Mouse (Mus musculus): ENCODE data around the gene Kcng1. TPM values are rescaled to one million over a fixed set of nuclear protein-coding genes. Genes with fewer than 3 reads are reported as not detected.

Kcng1 gene
- polyA plus RNA-seq, 1 experiment, result not detected

DNA sequence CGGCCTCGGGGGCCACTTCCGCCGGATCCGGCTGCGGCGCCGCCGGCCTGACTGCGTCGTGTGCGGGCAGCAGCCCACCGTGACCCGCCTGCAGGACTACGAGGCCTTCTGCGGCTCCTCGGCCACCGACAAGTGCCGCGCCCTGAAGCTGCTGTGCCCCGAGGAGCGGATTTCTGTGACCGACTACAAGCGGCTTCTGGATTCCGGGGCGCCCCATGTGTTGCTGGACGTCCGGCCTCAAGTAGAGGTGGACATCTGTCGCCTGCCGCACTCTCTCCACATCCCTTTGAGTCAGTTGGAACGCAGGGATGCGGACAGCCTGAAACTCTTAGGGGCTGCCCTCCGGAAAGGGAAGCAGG lies 50.1 kb downstream of the Kcng1 start:
- WGBS, result 67% methylated on average over 33 of the region's 33 CpGs
- Histone ChIP-seq H3K27ac (ENCODE audit: insufficient read depth, low read depth, low read length) (no peak overlapping the region), H3K4me1 (ENCODE audit: control insufficient read depth, insufficient read depth, low read length) (peaks cover 16% of the 10 kb centered on the region), H3K4me3 (ENCODE audit: insufficient read depth, low read depth, low read length) (peak overlapping the region; percentile 65)
- TF ChIP-seq CTCF (IDR thresholded peaks at IDR 0.05; ENCODE audit: insufficient read depth, low read depth, low read length), result no peak
- TF ChIP-seq POLR2A (IDR thresholded peaks at IDR 0.05; ENCODE audit: insufficient read depth, low read depth, low read length), result no peak

DNA sequence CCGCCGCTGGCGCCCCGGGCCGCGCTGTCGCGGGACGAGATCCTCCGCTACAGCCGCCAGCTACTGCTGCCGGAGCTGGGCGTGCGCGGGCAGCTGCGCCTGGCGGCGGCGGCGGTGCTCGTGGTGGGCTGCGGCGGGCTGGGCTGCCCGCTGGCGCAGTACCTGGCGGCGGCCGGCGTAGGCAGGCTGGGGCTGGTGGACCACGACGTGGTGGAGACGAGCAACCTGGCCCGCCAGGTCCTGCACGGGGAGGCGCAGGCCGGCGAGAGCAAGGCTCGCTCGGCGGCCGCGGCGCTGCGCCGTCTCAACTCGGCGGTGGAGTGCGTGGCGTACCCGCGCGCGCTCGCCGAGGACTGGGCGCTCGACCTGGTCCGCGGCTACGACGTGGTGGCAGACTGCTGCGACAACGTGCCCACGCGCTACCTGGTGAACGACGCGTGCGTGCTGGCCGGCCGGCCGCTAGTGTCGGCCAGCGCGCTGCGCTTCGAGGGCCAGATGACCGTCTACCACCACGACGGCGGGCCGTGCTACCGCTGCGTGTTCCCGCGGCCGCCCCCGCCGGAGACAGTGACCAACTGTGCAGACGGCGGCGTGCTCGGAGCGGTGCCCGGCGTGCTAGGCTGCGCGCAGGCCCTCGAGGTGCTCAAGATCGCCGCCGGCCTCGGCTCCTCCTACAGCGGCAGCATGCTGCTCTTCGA lies 50.6 kb downstream of the Kcng1 start:
- 2% methylated on average over 105 of the region's 105 CpGs for WGBS

DNA sequence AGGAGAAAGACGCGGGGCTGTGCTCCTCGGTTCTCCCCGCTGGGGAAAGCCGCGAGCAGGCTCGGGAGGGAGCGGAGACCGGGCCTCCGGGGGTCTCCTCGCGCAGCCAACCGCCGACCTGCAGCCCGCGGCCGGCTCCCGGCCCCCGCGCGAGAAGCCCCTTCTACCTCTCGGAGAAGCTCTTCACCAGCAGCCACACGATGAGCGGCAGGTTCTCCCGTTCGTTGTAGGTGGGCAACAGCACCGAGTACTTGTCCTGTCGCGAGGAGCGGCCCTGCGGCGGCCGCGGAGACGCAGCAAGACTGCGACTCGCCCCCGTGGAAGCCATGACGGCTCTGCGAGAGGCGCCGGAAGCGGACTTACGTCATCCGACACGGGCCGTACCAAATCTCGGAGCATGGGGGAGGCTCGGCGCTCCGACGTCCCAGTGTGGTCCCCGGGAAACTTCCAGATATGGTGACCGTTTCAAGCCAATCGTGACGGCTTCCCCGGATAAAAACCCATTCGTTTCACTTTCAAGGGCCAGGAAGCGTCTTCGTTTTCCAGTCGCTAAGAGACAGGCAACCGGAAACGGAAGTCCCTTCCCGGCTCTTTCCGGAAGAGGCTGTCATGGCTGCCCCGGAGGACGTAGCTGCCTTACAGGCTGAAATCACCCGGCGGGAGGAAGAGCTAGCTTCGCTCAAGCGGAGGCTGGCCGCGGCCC lies 51.4 kb downstream of the Kcng1 start, which contains the start of the genes Gm20716, Dpm1 and Mocs3:
Gene Gm20716 (minus strand): TSS at position 339 of the 703 bp plus-strand sequence.
Gene Dpm1 (minus strand): TSS at position 566 of the 703 bp plus-strand sequence.
Gene Mocs3 (plus strand): TSS at position 597 of the 703 bp plus-strand sequence.
- under 1% methylated on average over 73 of the region's 73 CpGs for WGBS
- Histone ChIP-seq H3K4me3 (ENCODE audit: insufficient read depth, low read depth, low read length) (peak within 1 kb of the TSS; percentile 65), H3K27ac (ENCODE audit: insufficient read depth, low read depth, low read length) (peak within 1 kb of the TSS; percentile 98)

More for the DNA sequence above, 50.6 kb downstream of the Kcng1 start:
- Histone ChIP-seq H3K27ac (ENCODE audit: insufficient read depth, low read depth, low read length) (peak overlapping the region; percentile 98; the same call in 1 of the 2 replicates), H3K4me3 (ENCODE audit: insufficient read depth, low read depth, low read length) (peak overlapping the region; percentile 65), H3K4me1 (ENCODE audit: control insufficient read depth, insufficient read depth, low read length) (peaks cover 16% of the 10 kb centered on the region)
- TF ChIP-seq CTCF (IDR thresholded peaks at IDR 0.05; ENCODE audit: insufficient read depth, low read depth, low read length) (no peak), POLR2A (IDR thresholded peaks at IDR 0.05; ENCODE audit: insufficient read depth, low read depth, low read length) (no peak)

DNA sequence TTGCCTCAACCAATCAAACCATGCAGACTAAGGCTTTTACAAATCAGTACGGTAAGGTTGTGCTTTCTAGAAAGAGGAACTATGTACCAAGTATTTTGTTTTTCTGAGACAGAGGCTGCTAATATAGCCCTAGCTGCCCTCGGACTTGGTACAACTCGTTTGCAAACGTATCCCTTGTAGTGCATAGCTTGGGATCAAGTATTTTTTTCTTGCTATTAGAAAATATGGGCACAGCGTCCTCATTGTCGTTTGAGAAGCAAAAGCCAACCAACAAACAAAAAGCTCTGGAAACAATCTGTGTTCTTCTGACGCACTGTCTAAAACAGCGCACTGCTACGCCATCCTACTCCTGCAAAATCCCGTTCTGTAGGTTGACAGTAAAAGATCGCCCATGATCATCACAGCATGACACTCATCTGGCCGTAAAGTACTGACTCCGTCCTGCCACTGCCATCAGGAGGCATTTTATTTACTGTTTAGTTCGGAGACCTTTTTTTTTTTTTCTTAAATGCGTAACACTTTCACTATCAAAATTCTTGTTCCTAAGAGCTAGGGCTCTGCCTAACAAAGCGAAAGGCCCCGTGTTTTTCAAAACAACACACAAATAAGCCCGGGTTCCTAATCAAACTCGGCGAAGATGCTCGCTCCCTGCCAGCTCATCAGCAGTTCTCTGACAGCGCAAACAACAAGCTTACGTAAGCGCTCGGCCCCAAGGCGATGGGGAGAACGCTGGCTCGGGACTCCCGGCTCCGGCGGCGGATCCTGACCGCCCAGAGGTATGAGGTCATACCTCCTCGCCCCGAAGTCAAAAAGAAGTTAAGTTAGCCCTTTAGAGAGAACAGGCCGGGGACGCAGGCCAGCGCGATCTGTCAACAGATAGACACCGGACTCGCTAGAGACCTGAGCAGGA lies 52.2 kb downstream of the Kcng1 start:
- peaks cover 16% of the 10 kb centered on the region for H3K4me1 ChIP-seq (ENCODE audit: control insufficient read depth, insufficient read depth, low read length)
- H3K27ac ChIP-seq (ENCODE audit: insufficient read depth, low read depth, low read length), result peak overlapping the region; percentile 98; the same call in 1 of the 2 replicates
- peak overlapping the region; percentile 65 for H3K4me3 ChIP-seq (ENCODE audit: insufficient read depth, low read depth, low read length)
- no peak for TF ChIP-seq CTCF (IDR thresholded peaks at IDR 0.05; ENCODE audit: insufficient read depth, low read depth, low read length)
- TF ChIP-seq POLR2A (IDR thresholded peaks at IDR 0.05; ENCODE audit: insufficient read depth, low read depth, low read length), result no peak
- WGBS, result 16% methylated on average over 41 of the region's 41 CpGs

More for the DNA sequence above, 51.4 kb downstream of the Kcng1 start, which contains the start of the genes Gm20716, Dpm1 and Mocs3:
- peak; percentile 83 for TF ChIP-seq POLR2A (IDR thresholded peaks at IDR 0.05; ENCODE audit: insufficient read depth, low read depth, low read length)
- TF ChIP-seq CTCF (IDR thresholded peaks at IDR 0.05; ENCODE audit: insufficient read depth, low read depth, low read length), result no peak
- peaks cover 16% of the 10 kb centered on the region for H3K4me1 ChIP-seq (ENCODE audit: control insufficient read depth, insufficient read depth, low read length)

DNA sequence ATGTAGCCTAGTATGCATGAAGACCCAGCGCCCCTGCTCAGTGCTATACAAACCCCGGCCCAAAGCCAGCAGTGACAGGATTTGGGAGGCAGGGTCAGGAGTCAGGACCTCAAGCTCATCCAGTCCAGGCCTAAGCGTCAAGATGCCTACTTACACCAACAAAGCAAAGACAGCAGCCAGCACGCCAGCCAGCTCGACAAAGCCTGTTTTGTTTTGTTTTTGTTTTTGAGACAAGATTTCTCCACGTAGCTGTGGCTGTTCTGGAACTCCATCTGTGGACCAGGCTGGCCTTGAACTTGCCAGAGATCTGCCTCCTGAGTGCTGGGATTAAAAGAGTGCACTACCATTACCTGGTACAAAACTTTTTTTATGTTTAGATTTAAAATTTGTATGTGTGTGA lies 58.2 kb downstream of the Kcng1 start:
- WGBS, result 79% methylated on average over 6 of the region's 6 CpGs
- Histone ChIP-seq H3K4me1 (ENCODE audit: control insufficient read depth, insufficient read depth, low read length) (no peaks in the 10 kb centered on the region), H3K27ac (ENCODE audit: insufficient read depth, low read depth, low read length) (no peak overlapping the region), H3K4me3 (ENCODE audit: insufficient read depth, low read depth, low read length) (no peak overlapping the region)
- no peak for TF ChIP-seq POLR2A (IDR thresholded peaks at IDR 0.05; ENCODE audit: insufficient read depth, low read depth, low read length)

DNA sequence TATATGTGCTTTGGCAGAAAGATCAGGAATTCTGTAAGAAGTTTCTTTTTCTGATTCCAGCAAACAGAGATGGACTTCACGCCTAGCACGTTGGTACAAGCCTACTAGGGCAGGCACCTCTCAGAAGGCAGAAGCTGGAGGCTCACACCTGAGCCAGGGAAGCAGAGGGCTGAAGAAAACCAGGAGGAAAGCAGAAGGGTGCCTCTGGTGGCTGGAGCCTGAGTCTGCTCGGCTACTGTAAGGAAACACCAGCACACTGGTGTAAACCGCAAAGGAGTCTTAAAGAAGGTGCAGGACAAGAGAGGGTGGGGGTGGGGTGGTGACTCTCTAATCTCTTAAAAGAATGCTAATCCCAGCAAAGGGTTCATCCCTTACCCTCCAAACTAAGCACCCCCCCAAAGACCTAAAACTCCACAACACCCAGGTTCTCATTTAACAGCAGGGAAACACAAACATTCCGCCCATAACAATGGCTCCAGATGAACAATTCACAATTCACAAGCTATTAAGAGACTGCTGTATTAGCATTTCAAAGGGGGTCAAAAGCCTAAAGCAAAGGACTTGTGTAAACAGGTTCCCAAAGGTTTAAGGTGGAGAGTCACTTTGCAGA lies 67.6 kb downstream of the Kcng1 start:
- no peaks in the 10 kb centered on the region for H3K4me1 ChIP-seq (ENCODE audit: control insufficient read depth, insufficient read depth, low read length)
- no peak overlapping the region for H3K27ac ChIP-seq (ENCODE audit: insufficient read depth, low read depth, low read length)
- WGBS, result 51% methylated on average over 5 of the region's 5 CpGs
- TF ChIP-seq POLR2A (IDR thresholded peaks at IDR 0.05; ENCODE audit: insufficient read depth, low read depth, low read length) (no peak), CTCF (IDR thresholded peaks at IDR 0.05; ENCODE audit: insufficient read depth, low read depth, low read length) (no peak)
- no peak overlapping the region for H3K4me3 ChIP-seq (ENCODE audit: insufficient read depth, low read depth, low read length)

Other genes with a start within 250 kb of the Kcng1 start
- not detected in 2 replicates for gene Pard6b, start 200.7 kb downstream of the Kcng1 start, polyA plus RNA-seq (2012; ENCODE audit: insufficient read depth, insufficient read length, low replicate concordance, missing spikeins)
- gene Adnp, start 74.6 kb downstream of the Kcng1 start, polyA plus RNA-seq (2012; ENCODE audit: insufficient read depth, insufficient read length, low replicate concordance, missing spikeins), result 82.3 TPM in 1 of 2 replicates, not detected in the other
- gene Gm20716, start 51.4 kb downstream of the Kcng1 start, polyA plus RNA-seq (2012; ENCODE audit: insufficient read depth, insufficient read length, low replicate concordance, missing spikeins), result not detected in 2 replicates
- gene Dpm1, start 51.1 kb downstream of the Kcng1 start, polyA plus RNA-seq (2012; ENCODE audit: insufficient read depth, insufficient read length, low replicate concordance, missing spikeins), result 686 TPM in 1 of 2 replicates, not detected in the other
- gene Mocs3, start 51.1 kb downstream of the Kcng1 start, polyA plus RNA-seq (2012; ENCODE audit: insufficient read depth, insufficient read length, low replicate concordance, missing spikeins), result not detected in 2 replicates